Mouse (Mus musculus) embryonic fibroblast, embryonic 13.5 days (primary cell): ENCODE measurements around the gene Olfr508. TPM values are rescaled to one million over a fixed set of nuclear protein-coding genes. Genes with fewer than 3 reads are reported as not detected.
"Not testable (repeated sequence)": the region's sequence is repeated elsewhere in the genome, so short reads cannot be mapped to it uniquely, and the experiment has no call there.

Experiments
- H3K27ac ChIP-seq: 2 replicates; pipeline ENCODE4 v1.5.1; 2012; ENCODE audit warnings: low read length, control low read depth, inconsistent platforms; ENCODE audit not compliant: insufficient read depth
- H3K4me1 ChIP-seq: 2 replicates; pipeline ENCODE4 v1.6.1; 2011; ENCODE audit warnings: low read length; ENCODE audit not compliant: control insufficient read depth, insufficient read depth
- H3K4me3 ChIP-seq: 2 replicates; pipeline ENCODE4 v1.5.1; 2011; ENCODE audit warnings: mild to moderate bottlenecking, control low read depth, low read length; ENCODE audit not compliant: insufficient read depth
- CTCF ChIP-seq: IDR thresholded peaks from 2 replicates; pipeline ENCODE4 v1.5.1; 2011; ENCODE audit warnings: mild to moderate bottlenecking, control low read depth, low read length, moderate library complexity, borderline replicate concordance; ENCODE audit not compliant: insufficient read depth
- POLR2A ChIP-seq: IDR thresholded peaks from 2 replicates; pipeline ENCODE4 v1.6.1; 2011; ENCODE audit warnings: low read depth, mild to moderate bottlenecking, control low read depth, low read length, moderate library complexity
- polyA plus RNA-seq: library from polyadenylated mRNA; stranded (reverse); fragments of >200 nt; gene quantifications from 2 replicates; pipeline ENCODE4 v1.2.4, GENCODE M21; 2011; ENCODE audit warnings: low read depth; ENCODE audit not compliant: missing spikeins, insufficient read length

Olfr508 gene
- polyA plus RNA-seq, result not detected in 2 replicates

DNA sequence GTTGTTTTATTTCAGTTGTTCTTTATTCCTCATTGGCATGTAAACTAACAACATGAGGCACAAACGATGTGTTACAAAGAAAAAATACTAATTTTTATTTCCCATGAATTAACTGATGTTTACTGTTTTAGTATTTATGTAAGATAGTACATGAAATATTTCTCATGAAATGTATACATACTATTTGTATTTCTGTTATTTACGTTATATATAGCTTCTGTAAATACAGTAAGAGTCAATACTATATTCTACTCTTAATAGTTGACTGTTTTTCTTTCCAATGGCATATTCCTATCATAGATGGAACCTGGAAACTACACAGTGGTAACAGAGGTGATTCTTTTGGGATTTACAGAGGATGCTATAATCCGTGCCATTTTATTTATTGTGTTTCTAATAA is at the start of gene Olfr508:
Gene Olfr508, plus strand, starts transcription at position 301 of the 400 bp plus-strand sequence.
- H3K4me1 ChIP-seq, result no peaks in the 10 kb centered on the region
- no peak for TF ChIP-seq POLR2A
- TF ChIP-seq CTCF, result no peak
- no peak within 1 kb of the TSS for H3K4me3 ChIP-seq
- no peak within 1 kb of the TSS for H3K27ac ChIP-seq

DNA sequence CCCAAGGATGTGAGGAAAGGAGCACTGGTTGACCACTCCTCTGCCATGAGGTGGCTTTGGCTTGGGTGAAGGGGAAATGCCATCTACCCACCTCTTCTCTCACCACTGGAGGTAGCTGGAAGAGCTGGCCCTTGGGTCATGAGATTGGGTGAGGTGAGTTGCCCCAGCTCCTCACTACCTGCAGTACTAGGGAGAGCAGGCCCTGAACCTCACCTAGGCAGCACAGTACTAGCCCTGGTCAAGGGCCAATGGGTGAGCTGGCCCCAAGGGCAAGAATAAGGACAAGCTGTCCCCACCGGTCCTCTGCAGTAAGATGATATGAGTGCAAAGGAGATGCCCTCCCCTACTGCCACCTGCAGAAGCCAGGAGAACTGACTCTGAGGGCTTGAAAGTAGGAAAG is 40.0 kb upstream of the Olfr508 start:
- no peak overlapping the region for H3K4me3 ChIP-seq
- H3K27ac ChIP-seq, result no peak overlapping the region
- no peak for TF ChIP-seq POLR2A
- no peak for TF ChIP-seq CTCF
- H3K4me1 ChIP-seq, result no peaks in the 10 kb centered on the region

GRCm38 (mm10) chr7:108601916-108602315 is 27.9 kb upstream of the Olfr508 start:
- H3K4me3 ChIP-seq, H3K27ac ChIP-seq, H3K4me1 ChIP-seq: not testable (repeated sequence)

GRCm38 (mm10) chr7:108610487-108610886 is 19.3 kb upstream of the Olfr508 start, which contains the start of gene Olfr506:
Olfr506 (plus strand) TSS chr7:108610787.
- Histone ChIP-seq H3K27ac (no peak within 1 kb of the TSS), H3K4me1 (no peaks in the 10 kb centered on the region), H3K4me3 (no peak within 1 kb of the TSS)
- TF ChIP-seq POLR2A (no peak), CTCF (no peak)

DNA sequence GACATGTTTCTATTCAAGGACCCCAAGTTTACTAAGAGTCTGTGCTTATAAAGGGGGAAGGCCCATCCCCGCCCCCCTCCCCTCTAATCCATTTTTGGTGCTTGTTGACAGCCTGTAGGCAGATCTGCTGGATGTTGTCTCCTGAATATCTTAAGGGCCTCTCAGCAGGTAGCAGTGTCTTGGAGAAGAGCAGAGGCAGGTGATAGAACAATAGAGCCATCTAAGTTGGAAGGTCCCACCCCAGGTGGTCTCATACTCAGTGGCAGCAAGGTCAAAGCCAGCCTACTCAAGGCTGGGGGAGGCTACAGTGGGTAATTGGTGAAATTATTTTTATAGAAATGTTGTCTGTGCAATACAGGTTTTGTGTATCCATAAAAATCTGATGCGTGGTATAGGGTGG is 15.7 kb upstream of the Olfr508 start:
- Histone ChIP-seq H3K4me3 (no peak overlapping the region), H3K4me1 (no peaks in the 10 kb centered on the region), H3K27ac (no peak overlapping the region)
- TF ChIP-seq CTCF (no peak), POLR2A (no peak)

- H3K4me1 ChIP-seq, H3K27ac ChIP-seq: not testable (repeated sequence)
Observed at GRCm38 (mm10) chr7:108616781-108617180, 13.0 kb upstream of the Olfr508 start.

DNA sequence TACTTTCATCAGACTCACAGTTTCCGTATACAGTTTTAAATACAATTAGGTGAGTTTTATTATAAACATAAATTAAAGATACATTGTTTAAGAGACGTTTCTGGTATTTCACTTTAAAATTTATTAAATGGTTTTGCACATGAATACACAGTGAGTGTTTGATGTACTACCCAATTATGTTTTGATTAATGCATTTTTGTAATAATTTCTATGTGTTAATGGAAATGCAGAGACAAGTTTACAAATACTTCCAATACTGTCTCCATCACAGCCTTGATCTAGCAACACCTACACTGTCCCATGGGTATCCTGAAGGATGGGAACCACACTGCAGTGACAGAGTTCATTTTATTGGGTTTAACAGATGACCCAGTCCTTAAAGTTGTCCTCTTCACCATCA is 8.3 kb upstream of the Olfr508 start, which contains the start of gene Olfr507:
Gene Olfr507, plus strand, starts transcription at position 301 of the 400 bp plus-strand sequence.
- Histone ChIP-seq H3K4me1 (no peaks in the 10 kb centered on the region), H3K4me3 (no peak within 1 kb of the TSS), H3K27ac (no peak within 1 kb of the TSS)
- TF ChIP-seq POLR2A (no peak), CTCF (no peak)

More at GRCm38 (mm10) chr7:108616781-108617180, 13.0 kb upstream of the Olfr508 start:
- H3K4me3 ChIP-seq, result not testable (repeated sequence)

DNA sequence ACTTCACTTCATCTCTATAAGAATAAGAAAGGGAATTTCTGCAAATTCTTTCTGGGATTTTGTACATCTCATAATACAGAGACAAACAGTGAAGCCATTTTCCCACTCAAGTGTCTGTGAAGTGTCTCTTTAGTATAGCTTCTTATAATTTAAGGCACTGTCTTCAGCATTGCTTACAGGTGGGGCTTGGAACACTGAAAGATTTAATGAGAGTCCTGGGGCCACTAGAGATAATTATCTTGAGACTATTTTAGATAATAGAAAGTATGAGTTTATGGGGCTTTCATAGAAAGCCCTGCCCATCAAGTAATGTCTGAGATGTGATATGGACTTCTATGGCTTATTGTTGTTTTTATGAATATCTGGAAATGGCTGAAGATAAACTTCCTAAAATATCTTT is 22.0 kb downstream of the Olfr508 start, which contains the start of gene Olfr509:
Gene Olfr509, minus strand, starts transcription at position 101 of the 400 bp plus-strand sequence.
- H3K27ac ChIP-seq, result no peak within 1 kb of the TSS
- H3K4me3 ChIP-seq, result no peak within 1 kb of the TSS
- no peaks in the 10 kb centered on the region for H3K4me1 ChIP-seq
- TF ChIP-seq CTCF (no peak), POLR2A (no peak)

- no peaks in the 10 kb centered on the region for H3K4me1 ChIP-seq
- no peak for TF ChIP-seq POLR2A
- TF ChIP-seq CTCF, result no peak
Observed at GRCm38 (mm10) chr7:108662419-108662818, 32.6 kb downstream of the Olfr508 start.

DNA sequence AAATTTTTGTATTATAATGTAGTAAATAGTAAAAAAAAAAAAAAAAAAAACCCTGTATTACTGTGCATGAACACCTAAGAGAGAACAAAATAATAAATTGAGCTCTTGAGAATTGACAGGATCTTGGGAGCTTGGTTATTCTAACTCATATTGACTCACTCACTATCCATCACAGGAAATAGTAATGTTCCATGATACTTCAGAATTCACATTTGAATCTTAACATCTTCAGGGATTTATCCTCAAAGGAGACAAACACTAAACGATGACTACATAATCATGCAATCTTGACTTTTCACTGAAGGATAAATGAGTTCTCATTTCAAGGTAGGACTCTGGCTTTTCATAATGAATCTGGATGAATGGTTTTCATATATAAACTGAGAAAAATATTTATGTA is 36.3 kb downstream of the Olfr508 start, which contains the start of gene Olfr510:
Gene Olfr510, plus strand, starts transcription at position 301 of the 400 bp plus-strand sequence.
- no peak within 1 kb of the TSS for H3K4me3 ChIP-seq
- no peak within 1 kb of the TSS for H3K27ac ChIP-seq
- TF ChIP-seq CTCF, result no peak
- no peak for TF ChIP-seq POLR2A
- H3K4me1 ChIP-seq, result no peaks in the 10 kb centered on the region

More at GRCm38 (mm10) chr7:108662419-108662818, 32.6 kb downstream of the Olfr508 start:
- Histone ChIP-seq H3K27ac (no peak overlapping the region), H3K4me3 (no peak overlapping the region)

GRCm38 (mm10) chr7:108671058-108671457 is 41.3 kb downstream of the Olfr508 start:
- TF ChIP-seq POLR2A, result no peak
- TF ChIP-seq CTCF, result no peak
- Histone ChIP-seq H3K27ac (no peak overlapping the region), H3K4me3 (no peak overlapping the region), H3K4me1 (no peaks in the 10 kb centered on the region)
